Mouse (Mus musculus): ENCODE results near the gene Ermap. TPM values are rescaled to one million over a fixed set of nuclear protein-coding genes. Genes with fewer than 3 reads are reported as not detected.
A peak's percentile ranks its signal among the peaks of the same experiment; 100 is the strongest.

Gene Ermap
- total and polyA plus RNA-seq, 2 experiments from 2014 or later = 0.37 to 0.48 TPM

DNA sequence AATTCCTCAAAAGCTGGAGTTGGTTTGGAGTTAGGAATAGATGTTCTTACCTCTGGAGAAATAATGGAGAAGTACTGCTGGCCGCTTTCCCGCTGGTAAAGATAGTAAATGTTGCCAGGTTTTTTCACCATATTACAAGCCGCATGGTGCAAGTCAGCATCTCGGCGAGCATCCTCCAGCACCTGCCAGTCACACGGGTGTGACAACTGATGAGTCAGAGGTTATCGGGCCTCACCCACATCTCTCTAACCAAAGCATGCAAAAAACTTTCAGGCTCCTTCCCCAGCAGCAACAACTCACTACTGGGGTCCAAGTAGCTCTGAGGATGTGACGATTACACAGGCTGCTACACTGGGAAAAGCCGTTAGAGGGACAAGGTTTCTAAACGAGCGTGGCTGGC, 36.9 kb upstream of the Ermap start:
- peaks cover 41% of the 10 kb centered on the region; the same call in 1 of the 2 replicates for H3K36me3 ChIP-seq (ENCODE audit: insufficient read depth, low read length)
- peaks cover 4% of the 10 kb centered on the region for H3K4me1 ChIP-seq (ENCODE audit: insufficient read depth, low read length)
- H3K27me3 ChIP-seq (ENCODE audit: insufficient read depth, low read length) = no peaks in the 10 kb centered on the region
- no peak for ATAC-seq
- H3K9me3 ChIP-seq (ENCODE audit: low read length) = no peaks in the 10 kb centered on the region
- no peak for TF ChIP-seq CTCF (IDR thresholded peaks at IDR 0.05; ENCODE audit: low read depth)
- H3K9ac ChIP-seq (replicated peaks; ENCODE audit: low read length) = no peak overlapping the region
- H3K4me3 ChIP-seq (ENCODE audit: low read length) = no peak overlapping the region
- 91% methylated on average over 11 of the region's 11 CpGs for WGBS
- H3K4me2 ChIP-seq (ENCODE audit: low read depth, low read length) = no peak overlapping the region
- DNase-seq (ENCODE audit: low spot score) = no peak
- no peak overlapping the region for H3K27ac ChIP-seq

DNA sequence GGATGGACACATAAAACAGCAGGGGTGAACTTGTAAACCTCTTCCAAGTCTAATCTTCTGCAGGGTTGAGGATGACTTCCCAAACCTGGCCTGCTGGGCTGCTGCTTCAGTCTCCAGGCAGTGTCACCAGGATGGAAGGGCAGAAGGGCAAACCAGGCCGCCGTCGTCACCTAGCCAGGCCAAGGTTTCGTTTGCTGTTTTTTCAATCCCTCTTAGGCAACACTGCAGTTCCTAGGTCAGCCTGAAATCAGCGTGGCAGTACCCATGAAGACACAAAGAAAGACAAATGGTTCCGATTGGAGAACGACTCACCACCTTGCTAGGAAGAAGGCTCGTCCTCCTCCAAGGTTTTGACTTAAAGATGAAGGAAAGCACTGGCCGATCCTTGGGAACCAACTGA, 35.9 kb upstream of the Ermap start:
- no peak for ATAC-seq
- Histone ChIP-seq H3K4me3 (ENCODE audit: low read length) (no peak overlapping the region), H3K27ac (no peak overlapping the region), H3K9ac (replicated peaks; ENCODE audit: low read length) (no peak overlapping the region), H3K4me2 (ENCODE audit: low read depth, low read length) (no peak overlapping the region), H3K4me1 (ENCODE audit: insufficient read depth, low read length) (no peaks in the 10 kb centered on the region), H3K27me3 (ENCODE audit: insufficient read depth, low read length) (no peaks in the 10 kb centered on the region), H3K36me3 (ENCODE audit: insufficient read depth, low read length) (peaks cover 41% of the 10 kb centered on the region; the same call in 1 of the 2 replicates), H3K9me3 (ENCODE audit: low read length) (no peaks in the 10 kb centered on the region)
- 92% methylated on average over 9 of the region's 9 CpGs for WGBS
- no peak for TF ChIP-seq CTCF (IDR thresholded peaks at IDR 0.05; ENCODE audit: low read depth)
- DNase-seq (ENCODE audit: low spot score) = no peak

DNA sequence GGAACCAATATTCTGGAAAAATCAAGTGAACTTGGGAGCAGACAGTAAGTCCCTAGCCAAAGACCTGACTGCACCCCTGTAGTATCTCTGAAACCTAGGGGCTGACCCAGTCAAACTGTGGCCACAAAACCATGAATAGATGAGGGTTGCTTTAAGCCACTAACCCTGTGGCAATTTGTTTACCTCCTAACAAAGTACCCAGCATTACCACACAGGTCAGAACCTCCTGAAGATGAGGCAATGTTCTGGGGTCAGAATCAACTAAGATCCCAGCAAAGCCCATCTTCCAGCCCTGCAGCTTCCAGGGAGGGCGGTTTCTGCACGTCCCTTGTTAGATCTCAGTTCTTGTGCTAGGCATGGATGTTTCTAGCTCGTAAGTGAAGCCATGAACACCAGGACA, 34.7 kb upstream of the Ermap start:
- Histone ChIP-seq H3K9me3 (ENCODE audit: low read length) (no peaks in the 10 kb centered on the region), H3K4me3 (ENCODE audit: low read length) (no peak overlapping the region), H3K4me2 (ENCODE audit: low read depth, low read length) (no peak overlapping the region), H3K27ac (no peak overlapping the region), H3K4me1 (ENCODE audit: insufficient read depth, low read length) (no peaks in the 10 kb centered on the region), H3K27me3 (ENCODE audit: insufficient read depth, low read length) (no peaks in the 10 kb centered on the region), H3K36me3 (ENCODE audit: insufficient read depth, low read length) (peaks cover 41% of the 10 kb centered on the region; the same call in 1 of the 2 replicates), H3K9ac (replicated peaks; ENCODE audit: low read length) (no peak overlapping the region)
- DNase-seq (ENCODE audit: low spot score) (no peak), ATAC-seq (no peak)
- no peak for TF ChIP-seq CTCF (IDR thresholded peaks at IDR 0.05; ENCODE audit: low read depth)
- 92% methylated on average over 3 of the region's 3 CpGs for WGBS

DNA sequence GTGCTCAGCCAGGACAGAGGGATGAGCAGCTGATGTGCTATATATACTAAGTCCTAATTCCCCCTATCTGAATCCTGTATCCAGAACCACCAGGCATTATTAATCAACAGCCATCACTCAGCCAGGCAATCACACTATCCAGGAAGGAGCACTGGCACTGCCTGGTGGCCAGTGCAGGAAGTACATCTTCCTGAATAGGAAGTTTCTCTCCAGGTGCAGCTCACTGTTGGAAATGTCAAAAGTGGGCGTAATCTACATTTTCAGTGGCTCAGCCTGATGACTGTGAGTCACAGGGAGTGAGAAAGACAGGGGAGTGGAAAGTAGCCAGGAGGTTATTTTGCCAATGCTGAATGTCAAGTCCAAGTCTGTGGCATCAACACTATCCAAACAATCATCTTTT, 33.9 kb upstream of the Ermap start:
- Histone ChIP-seq H3K9ac (replicated peaks; ENCODE audit: low read length) (no peak overlapping the region), H3K4me2 (ENCODE audit: low read depth, low read length) (no peak overlapping the region), H3K4me1 (ENCODE audit: insufficient read depth, low read length) (no peaks in the 10 kb centered on the region), H3K27me3 (ENCODE audit: insufficient read depth, low read length) (no peaks in the 10 kb centered on the region), H3K27ac (no peak overlapping the region), H3K36me3 (ENCODE audit: insufficient read depth, low read length) (peaks cover 41% of the 10 kb centered on the region; the same call in 1 of the 2 replicates), H3K9me3 (ENCODE audit: low read length) (no peaks in the 10 kb centered on the region), H3K4me3 (ENCODE audit: low read length) (no peak overlapping the region)
- peak; percentile 77 for TF ChIP-seq CTCF (IDR thresholded peaks at IDR 0.05; ENCODE audit: low read depth)
- DNase-seq (ENCODE audit: low spot score) (peak; percentile 29), ATAC-seq (peak; percentile 56)
- WGBS = 85% methylated on average over 1 of the region's 1 CpGs

DNA sequence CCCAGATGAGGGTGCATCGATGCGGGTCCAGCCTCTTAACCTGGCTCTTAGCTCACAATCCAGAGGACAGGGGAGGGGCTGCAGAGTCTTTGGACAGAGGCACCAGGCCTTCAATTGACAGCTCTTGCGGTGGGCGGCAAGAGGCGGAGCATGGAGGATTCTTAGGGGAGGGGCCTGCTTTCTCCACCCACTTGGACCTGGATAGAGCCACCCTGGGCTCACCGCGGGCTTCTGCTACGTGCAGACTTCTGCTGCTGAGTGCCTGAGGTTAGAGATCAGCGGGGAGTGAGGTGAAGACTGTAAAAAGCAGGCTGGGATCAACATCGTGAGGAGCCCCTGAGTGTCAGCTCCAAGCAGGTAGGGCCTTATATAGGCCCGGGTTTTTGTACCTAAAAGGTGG, 28.4 kb upstream of the Ermap start, which contains the start of gene Tmem269:
Tmem269 (minus strand) TSS at position 49 of the 400 bp plus-strand sequence.
- H3K27ac ChIP-seq = no peak within 1 kb of the TSS
- H3K4me3 ChIP-seq (ENCODE audit: low read length) = no peak within 1 kb of the TSS
- H3K9me3 ChIP-seq (ENCODE audit: low read length) = no peaks in the 10 kb centered on the region
- no peaks in the 10 kb centered on the region for H3K36me3 ChIP-seq (ENCODE audit: insufficient read depth, low read length)
- DNase-seq (ENCODE audit: low spot score) (no peak), ATAC-seq (peak; percentile 36; the same call in 1 of the 2 replicates)
- H3K9ac ChIP-seq (replicated peaks; ENCODE audit: low read length) = no peak within 1 kb of the TSS
- WGBS = 19% methylated on average over 11 of the region's 11 CpGs
- no peaks in the 10 kb centered on the region for H3K4me1 ChIP-seq (ENCODE audit: insufficient read depth, low read length)
- no peak within 1 kb of the TSS for H3K4me2 ChIP-seq (ENCODE audit: low read depth, low read length)
- no peak for TF ChIP-seq CTCF (IDR thresholded peaks at IDR 0.05; ENCODE audit: low read depth)
- no peaks in the 10 kb centered on the region for H3K27me3 ChIP-seq (ENCODE audit: insufficient read depth, low read length)

DNA sequence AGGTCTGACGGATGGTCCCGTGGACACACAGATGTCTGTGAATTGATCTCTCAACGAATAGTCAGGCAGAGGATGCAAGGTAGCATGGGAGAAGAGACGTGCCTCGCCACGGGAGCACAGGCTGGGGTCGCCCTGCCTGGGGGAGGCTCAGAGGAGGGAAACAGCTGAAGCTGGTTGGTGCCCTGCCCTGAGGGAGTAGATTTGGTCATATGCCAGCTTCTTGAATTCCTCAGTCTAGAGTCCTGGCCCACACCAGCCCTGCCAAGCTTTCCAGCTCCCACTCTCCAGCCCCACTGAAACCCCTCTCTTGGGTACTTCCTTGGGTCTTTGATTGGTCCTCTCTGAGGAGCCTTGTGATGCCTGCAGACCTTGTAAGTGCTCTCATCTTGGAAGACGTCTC, 26.9 kb upstream of the Ermap start:
- Histone ChIP-seq H3K9me3 (ENCODE audit: low read length) (no peaks in the 10 kb centered on the region), H3K36me3 (ENCODE audit: insufficient read depth, low read length) (no peaks in the 10 kb centered on the region), H3K27ac (no peak overlapping the region), H3K27me3 (ENCODE audit: insufficient read depth, low read length) (no peaks in the 10 kb centered on the region), H3K4me2 (ENCODE audit: low read depth, low read length) (no peak overlapping the region), H3K4me1 (ENCODE audit: insufficient read depth, low read length) (no peaks in the 10 kb centered on the region), H3K9ac (replicated peaks; ENCODE audit: low read length) (no peak overlapping the region), H3K4me3 (ENCODE audit: low read length) (no peak overlapping the region)
- 50% methylated on average over 8 of the region's 8 CpGs for WGBS
- ATAC-seq (no peak), DNase-seq (ENCODE audit: low spot score) (peak; percentile 20)
- TF ChIP-seq CTCF (IDR thresholded peaks at IDR 0.05; ENCODE audit: low read depth) = no peak

DNA sequence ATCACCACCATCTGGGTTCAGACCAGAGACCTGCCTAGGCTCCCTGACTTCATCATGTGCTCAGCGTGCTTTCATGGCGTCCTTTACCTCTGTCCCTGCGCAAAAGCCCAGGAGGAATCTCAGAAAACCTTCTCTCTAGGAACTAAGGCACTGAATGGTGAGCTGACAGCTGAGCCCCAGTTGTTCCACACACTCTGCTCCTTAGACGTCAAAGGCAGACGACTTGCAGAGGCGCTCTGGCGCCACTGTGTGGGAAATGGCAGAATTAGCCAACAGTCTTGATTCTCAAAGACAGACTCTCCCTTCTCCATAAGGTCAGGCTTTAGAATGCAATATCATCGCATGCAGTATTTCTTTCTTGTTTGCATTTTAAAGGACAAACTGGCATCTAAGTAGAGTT, 14.9 kb upstream of the Ermap start:
- H3K36me3 ChIP-seq (ENCODE audit: insufficient read depth, low read length) = peaks cover 8% of the 10 kb centered on the region; the same call in 1 of the 2 replicates
- H3K9ac ChIP-seq (replicated peaks; ENCODE audit: low read length) = no peak overlapping the region
- DNase-seq (ENCODE audit: low spot score) (peak; percentile 90), ATAC-seq (0 out of 2 replicates have a peak, but pooled peaks have one; percentile 57)
- H3K4me2 ChIP-seq (ENCODE audit: low read depth, low read length) = no peak overlapping the region
- WGBS = 15% methylated on average over 8 of the region's 8 CpGs
- no peak overlapping the region for H3K4me3 ChIP-seq (ENCODE audit: low read length)
- H3K27ac ChIP-seq = no peak overlapping the region
- no peaks in the 10 kb centered on the region for H3K9me3 ChIP-seq (ENCODE audit: low read length)
- H3K27me3 ChIP-seq (ENCODE audit: insufficient read depth, low read length) = no peaks in the 10 kb centered on the region
- H3K4me1 ChIP-seq (ENCODE audit: insufficient read depth, low read length) = no peaks in the 10 kb centered on the region
- peak; percentile 93 for TF ChIP-seq CTCF (IDR thresholded peaks at IDR 0.05; ENCODE audit: low read depth)

Measured in hindbrain, postnatal 0 days (tissue).